Mouse (Mus musculus) heart, adult 2 months (tissue): Measurements from ENCODE around the gene Cldn1. TPM values are rescaled to one million over a fixed set of nuclear protein-coding genes. Genes with fewer than 3 reads are reported as not detected.

ENCODE experiments used
- DNase-seq, 2 experiments: peaks; one replicate each; pipeline ENCODE4 v3.0.0; 2021
- H3K27ac ChIP-seq: fragments of 200-600 bp; 2 replicates; pipeline ENCODE4 v1.8.1; 2022
- H3K27me3 ChIP-seq: fragments of 200-500 bp; 2 replicates; pipeline ENCODE4 v1.6.1; 2012; ENCODE audit warnings: mild to moderate bottlenecking, low read length, inconsistent platforms, mixed read lengths; ENCODE audit not compliant: control insufficient read depth, insufficient read depth
- H3K36me3 ChIP-seq: fragments of 200-500 bp; 2 replicates; pipeline ENCODE4 v1.6.1; 2012; ENCODE audit warnings: low read length, inconsistent platforms; ENCODE audit not compliant: control insufficient read depth, insufficient read depth
- H3K4me1 ChIP-seq: fragments of 200-500 bp; 2 replicates; pipeline ENCODE4 v1.6.1; 2011; ENCODE audit warnings: low read length; ENCODE audit not compliant: control insufficient read depth, insufficient read depth
- H3K4me3 ChIP-seq: fragments of 200-600 bp; 2 replicates; pipeline ENCODE4 v1.8.1; 2022
- H3K79me2 ChIP-seq: fragments of 200-500 bp; replicated peaks from 2 replicates; pipeline ENCODE4 v1.6.1; 2012; ENCODE audit warnings: mild to moderate bottlenecking, inconsistent platforms, low read length, moderate library complexity, mixed read lengths; ENCODE audit not compliant: control insufficient read depth, insufficient read depth
- H3K9ac ChIP-seq: fragments of 200-500 bp; 2 replicates; pipeline ENCODE4 v1.6.1; 2012; ENCODE audit warnings: low read depth, mild to moderate bottlenecking, control low read depth, inconsistent platforms, low read length, mixed read lengths
- CTCF ChIP-seq: fragments of 200-600 bp; IDR thresholded peaks from 2 replicates; pipeline ENCODE4 v1.8.1; 2022; ENCODE audit warnings: antibody characterized with exemption, mild to moderate bottlenecking, moderate library complexity
- EP300 ChIP-seq: fragments of 200-500 bp; IDR thresholded peaks from 2 replicates; pipeline ENCODE4 v1.6.1; 2011; ENCODE audit warnings: low read depth, low read length, control low read depth; ENCODE audit not compliant: insufficient read depth
- POLR2A ChIP-seq: fragments of 200-500 bp; IDR thresholded peaks from 2 replicates; pipeline ENCODE4 v1.6.1; 2011; ENCODE audit warnings: mild to moderate bottlenecking, low read depth, low read length, control low read depth; ENCODE audit not compliant: insufficient read depth
- WGBS: fragments of 180-500 bp; shearing (Covaris S2); methylation state at CpG from one replicate; pipeline ENCODE4 v1.1.7; 2018; 5-methylcytosine and 5-hydroxymethylcytosine counted together
- intact Hi-C: fragments of 180-260 bp; cut with DNase I; formaldehyde crosslinking; loops from one replicate; pipeline ENCODE4 v1.15.1; 2025
- long read RNA-seq: library from polyadenylated mRNA; stranded (forward); transcript quantifications from one replicate; pipeline ENCODE4 v2.0.0, GENCODE M21; 2021
- polyA plus RNA-seq: library from polyadenylated mRNA; depleted of rRNA; stranded (reverse); fragments of >200 nt; gene quantifications from 2 replicates; pipeline ENCODE4 v1.2.3, GENCODE M21; 2012; rRNA removed
- total RNA-seq, 2 experiments: library from RNA; stranded (reverse); gene quantifications; 2 replicates each; pipeline ENCODE4 v1.2.3; 2021

The Cldn1 gene
- total RNA-seq = under 1 TPM; 0.31 to 0.36 TPM
- 0.49 and 0.67 TPM in 2 replicates for polyA plus RNA-seq
- long read RNA-seq = 0 reads

GRCm38 (mm10) chr16:26371325-26372053 is at the start of gene Cldn1:
Cldn1 (minus strand) TSS chr16:26371841.
- Histone ChIP-seq H3K27me3 (no peaks in the 10 kb centered on the region), H3K36me3 (no peaks in the 10 kb centered on the region), H3K79me2 (no peaks in the 10 kb centered on the region), H3K27ac (no peak within 1 kb of the TSS), H3K4me3 (peak within 1 kb of the TSS; percentile 26), H3K9ac (no peak within 1 kb of the TSS; the same call in 1 of the 2 replicates), H3K4me1 (no peaks in the 10 kb centered on the region)
- intact Hi-C loops = loop anchor here (2.0 kb wide), 2 partner anchors 137 to 405 kb away; no protein-coding TSS in a partner anchor
- TF ChIP-seq POLR2A (no peak), CTCF (peak; percentile 88), EP300 (no peak)
- 4% methylated on average over 33 of the region's 33 CpGs for WGBS
- DNase-seq = peak; percentile 54 to 83

- no peak overlapping the region for H3K9ac ChIP-seq
- no peaks in the 10 kb centered on the region for H3K4me1 ChIP-seq
- WGBS = 75% methylated on average over 3 of the region's 3 CpGs
- TF ChIP-seq EP300 (no peak), POLR2A (no peak), CTCF (no peak)
- no peaks in the 10 kb centered on the region for H3K79me2 ChIP-seq
- H3K4me3 ChIP-seq = no peak overlapping the region
- no peak overlapping the region for H3K27ac ChIP-seq
- no peaks in the 10 kb centered on the region for H3K36me3 ChIP-seq
- no peaks in the 10 kb centered on the region for H3K27me3 ChIP-seq
- intact Hi-C loops = no loop called here
- DNase-seq = no peak
Observed at GRCm38 (mm10) chr16:26418616-26419015, 47.0 kb upstream of the Cldn1 start.

- 34% methylated on average over 1 of the region's 1 CpGs for WGBS
- H3K36me3 ChIP-seq = no peaks in the 10 kb centered on the region
- H3K79me2 ChIP-seq = no peaks in the 10 kb centered on the region
- intact Hi-C loops = no loop called here
- no peak overlapping the region for H3K9ac ChIP-seq
- DNase-seq = no peak
- no peaks in the 10 kb centered on the region for H3K27me3 ChIP-seq
- H3K27ac ChIP-seq = no peak overlapping the region
- H3K4me1 ChIP-seq = no peaks in the 10 kb centered on the region
- TF ChIP-seq POLR2A (no peak), CTCF (no peak), EP300 (no peak)
- H3K4me3 ChIP-seq = no peak overlapping the region
Observed at GRCm38 (mm10) chr16:26404070-26404469, 32.4 kb upstream of the Cldn1 start.

GRCm38 (mm10) chr16:26400971-26401370 is 29.3 kb upstream of the Cldn1 start:
- Histone ChIP-seq H3K27me3 (no peaks in the 10 kb centered on the region), H3K27ac (no peak overlapping the region), H3K4me3 (no peak overlapping the region), H3K36me3 (no peaks in the 10 kb centered on the region), H3K4me1 (no peaks in the 10 kb centered on the region), H3K79me2 (no peaks in the 10 kb centered on the region), H3K9ac (no peak overlapping the region)
- peak in 1 of 2 experiments; percentile 8 for DNase-seq
- intact Hi-C loops = no loop called here
- 33% methylated on average over 3 of the region's 3 CpGs for WGBS
- TF ChIP-seq POLR2A (no peak), CTCF (no peak), EP300 (no peak)

- Histone ChIP-seq H3K9ac (no peak overlapping the region), H3K27me3 (no peaks in the 10 kb centered on the region), H3K4me1 (no peaks in the 10 kb centered on the region), H3K27ac (no peak overlapping the region), H3K79me2 (no peaks in the 10 kb centered on the region), H3K4me3 (no peak overlapping the region), H3K36me3 (no peaks in the 10 kb centered on the region)
- 67% methylated on average over 4 of the region's 4 CpGs for WGBS
- DNase-seq = no peak
- intact Hi-C loops = no loop called here
- TF ChIP-seq EP300 (no peak), POLR2A (no peak), CTCF (no peak)
Observed at GRCm38 (mm10) chr16:26400549-26400948, 28.9 kb upstream of the Cldn1 start.

- no peaks in the 10 kb centered on the region for H3K79me2 ChIP-seq
- WGBS = 53% methylated on average over 4 of the region's 4 CpGs
- no peak overlapping the region for H3K4me3 ChIP-seq
- intact Hi-C loops = no loop called here
- H3K9ac ChIP-seq = no peak overlapping the region
- H3K4me1 ChIP-seq = no peaks in the 10 kb centered on the region
- TF ChIP-seq CTCF (no peak), EP300 (no peak), POLR2A (no peak)
- no peaks in the 10 kb centered on the region for H3K36me3 ChIP-seq
- no peak overlapping the region for H3K27ac ChIP-seq
- H3K27me3 ChIP-seq = no peaks in the 10 kb centered on the region
- DNase-seq = no peak
Observed at GRCm38 (mm10) chr16:26390936-26391335, 19.3 kb upstream of the Cldn1 start.
